Mouse (Mus musculus) E14TG2a.4 (cell line): ENCODE measurements around the gene Adap1.

Source experiments
- H3K27me3 ChIP-seq: 2 replicates; pipeline ENCODE4 v1.6.1; 2014; ENCODE audit warnings: low read length, control low read depth; ENCODE audit not compliant: insufficient read depth
- H3K36me3 ChIP-seq: 2 replicates; pipeline ENCODE4 v1.6.1; 2014; ENCODE audit warnings: low read length, control low read depth; ENCODE audit not compliant: insufficient read depth
- H3K4me1 ChIP-seq: replicated peaks from 2 replicates; pipeline ENCODE4 v1.6.1; 2014; ENCODE audit warnings: low read depth, low read length, control low read depth
- H3K4me3 ChIP-seq: replicated peaks from 2 replicates; pipeline ENCODE4 v1.5.1; 2014; ENCODE audit warnings: mild to moderate bottlenecking, low read length
- H3K9me3 ChIP-seq: 2 replicates; pipeline ENCODE4 v1.6.1; 2014; ENCODE audit warnings: low read length, control low read depth
- CTCF ChIP-seq: conservative IDR thresholded peaks from 2 replicates; pipeline ENCODE4 v1.5.1; 2014; ENCODE audit warnings: low read length
- NANOG ChIP-seq: IDR thresholded peaks from 2 replicates; pipeline ENCODE4 v1.6.1; 2014; ENCODE audit warnings: borderline replicate concordance, low read length, mixed read lengths
- POU5F1 ChIP-seq: IDR thresholded peaks from 2 replicates; pipeline ENCODE4 v1.6.1; 2014; ENCODE audit warnings: low read length, borderline replicate concordance

The Adap1 gene

DNA sequence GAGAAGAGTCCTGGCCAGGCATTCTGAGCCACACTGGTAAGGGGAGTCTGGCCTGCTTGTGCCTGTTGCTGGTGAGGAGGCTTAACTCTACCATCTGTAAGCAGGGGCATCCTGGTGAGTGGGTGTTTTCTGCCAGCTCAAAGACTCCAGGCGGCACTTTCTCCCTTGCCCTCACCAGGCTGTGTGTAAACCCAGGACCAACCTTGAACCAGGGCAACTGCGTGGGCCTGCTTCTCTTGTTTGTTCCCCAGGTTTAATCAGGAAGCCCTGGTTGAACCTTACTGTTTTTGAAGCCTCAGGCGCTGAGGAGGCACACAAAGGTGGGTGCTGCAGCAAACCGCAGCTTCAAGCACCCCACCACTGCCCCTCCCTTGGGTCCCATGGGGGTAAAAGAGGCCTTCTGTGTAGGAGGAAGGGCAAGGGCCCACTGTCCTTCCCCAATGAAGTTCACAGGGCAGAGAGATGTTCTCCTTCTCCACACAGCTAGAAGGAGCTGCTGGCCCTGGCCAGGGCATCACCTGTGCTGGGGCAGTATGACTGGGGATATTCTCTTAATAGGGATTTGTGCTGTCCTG lies 42.5 kb upstream of the Adap1 start:
- no peak for TF ChIP-seq NANOG
- TF ChIP-seq CTCF = no peak
- TF ChIP-seq POU5F1 = no peak
- H3K27me3 ChIP-seq = no peaks in the 10 kb centered on the region
- H3K36me3 ChIP-seq = peaks cover 25% of the 10 kb centered on the region
- peaks cover 88% of the 10 kb centered on the region for H3K4me1 ChIP-seq
- H3K9me3 ChIP-seq = no peaks in the 10 kb centered on the region
- H3K4me3 ChIP-seq = no peak overlapping the region

DNA sequence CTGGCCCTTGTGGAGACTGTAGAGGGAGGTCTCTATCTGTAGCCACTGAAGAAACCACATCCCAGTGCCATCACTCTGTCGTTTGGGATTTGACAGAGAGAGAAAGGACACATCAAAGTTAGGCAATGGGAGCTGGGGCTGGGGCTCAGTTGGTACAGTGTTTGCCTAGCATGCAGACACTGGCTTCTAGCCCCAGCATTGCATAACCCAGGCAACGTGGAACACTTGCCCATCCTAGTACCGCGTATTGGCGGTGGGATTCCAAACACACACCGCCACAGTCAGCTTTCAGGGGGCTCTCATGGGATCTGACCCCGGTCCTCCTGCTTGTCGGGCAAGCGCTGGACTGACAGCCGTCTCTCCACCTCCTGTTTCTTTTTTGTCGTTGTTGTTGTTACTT lies 41.1 kb upstream of the Adap1 start:
- peaks cover 81% of the 10 kb centered on the region for H3K4me1 ChIP-seq
- peak overlapping the region; percentile 62 for H3K4me3 ChIP-seq
- no peaks in the 10 kb centered on the region for H3K27me3 ChIP-seq
- H3K36me3 ChIP-seq = peaks cover 39% of the 10 kb centered on the region
- no peaks in the 10 kb centered on the region for H3K9me3 ChIP-seq
- no peak for TF ChIP-seq CTCF
- TF ChIP-seq POU5F1 = no peak
- TF ChIP-seq NANOG = no peak

DNA sequence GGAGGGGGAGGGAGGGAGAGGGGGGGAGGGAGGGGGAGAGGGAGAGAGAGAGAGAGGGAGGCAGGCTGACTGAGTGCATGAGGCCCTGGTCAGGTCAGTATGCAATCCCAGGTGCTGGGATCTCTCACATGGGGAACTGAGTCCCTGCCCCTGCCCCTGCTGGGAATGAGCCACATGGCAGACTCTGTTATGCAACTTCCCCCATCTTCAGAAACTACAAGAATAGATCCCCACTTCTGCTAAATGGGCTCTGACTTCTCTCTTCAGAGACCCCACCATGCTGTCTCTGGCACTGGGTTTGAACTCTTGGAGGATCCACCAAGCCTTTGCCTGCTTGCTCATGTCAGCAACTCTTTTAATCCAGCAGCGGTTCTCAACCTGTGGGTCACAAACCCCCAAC lies 40.4 kb upstream of the Adap1 start:
- no peaks in the 10 kb centered on the region for H3K9me3 ChIP-seq
- H3K4me1 ChIP-seq = peaks cover 74% of the 10 kb centered on the region
- no peak overlapping the region for H3K4me3 ChIP-seq
- TF ChIP-seq POU5F1 (no peak), NANOG (no peak), CTCF (no peak)
- H3K27me3 ChIP-seq = no peaks in the 10 kb centered on the region
- H3K36me3 ChIP-seq = peaks cover 45% of the 10 kb centered on the region

DNA sequence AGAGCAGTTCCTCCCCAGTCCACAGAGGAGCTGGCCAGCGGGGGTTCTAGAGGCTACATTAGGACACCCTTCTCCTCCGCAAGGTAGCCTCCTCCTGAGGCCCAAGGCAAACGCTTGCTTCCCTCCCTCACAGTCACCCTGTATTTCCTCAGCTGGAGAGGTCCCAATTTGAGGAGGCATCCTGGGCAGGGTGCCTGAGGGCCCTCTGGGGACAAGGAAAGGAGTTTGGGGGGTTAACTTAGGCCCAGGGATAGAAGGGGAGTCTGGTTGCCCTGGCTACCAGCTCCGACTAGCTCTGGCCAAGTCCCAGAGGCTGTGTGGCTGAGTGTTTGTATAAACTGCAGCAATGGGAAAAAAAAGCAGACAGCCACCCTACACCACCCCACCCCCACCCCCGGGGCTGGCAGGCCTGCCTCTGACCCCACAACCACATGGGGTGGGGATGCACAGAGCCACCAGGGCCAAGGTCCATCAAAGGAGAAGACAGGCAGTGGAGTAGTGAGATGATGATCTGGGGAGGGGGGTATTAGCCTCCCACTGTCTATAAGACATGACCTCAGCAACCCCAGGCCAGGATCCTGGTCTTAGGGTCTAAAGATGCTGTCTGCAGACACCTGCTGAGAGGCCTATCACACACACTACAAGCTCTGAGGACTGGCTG lies 39.6 kb upstream of the Adap1 start:
- Histone ChIP-seq H3K4me1 (peaks cover 72% of the 10 kb centered on the region), H3K9me3 (no peaks in the 10 kb centered on the region), H3K4me3 (peak overlapping the region; percentile 27), H3K27me3 (no peaks in the 10 kb centered on the region), H3K36me3 (peaks cover 50% of the 10 kb centered on the region)
- TF ChIP-seq POU5F1 = no peak
- TF ChIP-seq CTCF = no peak
- no peak for TF ChIP-seq NANOG

DNA sequence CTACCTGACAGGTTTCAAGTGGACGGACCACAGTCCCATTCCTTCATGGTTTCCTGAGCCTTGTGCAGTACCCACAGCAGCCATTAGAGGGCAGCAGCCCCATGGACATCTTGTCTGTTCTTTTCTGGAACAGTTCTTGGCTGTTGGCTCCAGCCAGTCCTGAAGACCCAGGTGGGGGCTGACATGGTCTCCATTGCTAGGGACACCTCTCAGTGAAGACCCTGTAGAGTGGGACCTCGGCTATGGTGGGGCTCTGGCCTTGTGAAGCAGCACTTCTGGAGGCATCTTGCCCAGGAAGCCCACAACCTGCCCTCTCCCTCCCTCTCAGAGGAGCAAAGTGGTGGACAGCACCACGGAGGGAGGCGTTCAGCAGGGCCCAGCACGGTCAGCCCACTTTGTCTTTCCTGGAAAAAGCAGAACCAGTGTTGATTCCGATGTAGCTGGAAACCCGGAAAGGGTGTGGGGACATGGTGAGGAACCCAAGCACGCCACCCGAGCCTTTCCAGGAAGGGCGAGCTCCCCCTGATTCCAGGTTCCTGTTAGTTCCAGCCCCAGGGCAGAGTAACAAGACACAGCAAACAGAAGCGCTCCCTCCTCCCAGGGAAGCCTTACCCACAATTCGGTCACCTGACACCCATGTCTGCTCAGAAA lies 39.0 kb upstream of the Adap1 start:
- Histone ChIP-seq H3K9me3 (no peaks in the 10 kb centered on the region), H3K4me1 (peaks cover 66% of the 10 kb centered on the region), H3K27me3 (no peaks in the 10 kb centered on the region), H3K36me3 (peaks cover 52% of the 10 kb centered on the region), H3K4me3 (peak overlapping the region; percentile 27)
- no peak for TF ChIP-seq NANOG
- TF ChIP-seq POU5F1 = no peak
- TF ChIP-seq CTCF = peak; percentile 100

DNA sequence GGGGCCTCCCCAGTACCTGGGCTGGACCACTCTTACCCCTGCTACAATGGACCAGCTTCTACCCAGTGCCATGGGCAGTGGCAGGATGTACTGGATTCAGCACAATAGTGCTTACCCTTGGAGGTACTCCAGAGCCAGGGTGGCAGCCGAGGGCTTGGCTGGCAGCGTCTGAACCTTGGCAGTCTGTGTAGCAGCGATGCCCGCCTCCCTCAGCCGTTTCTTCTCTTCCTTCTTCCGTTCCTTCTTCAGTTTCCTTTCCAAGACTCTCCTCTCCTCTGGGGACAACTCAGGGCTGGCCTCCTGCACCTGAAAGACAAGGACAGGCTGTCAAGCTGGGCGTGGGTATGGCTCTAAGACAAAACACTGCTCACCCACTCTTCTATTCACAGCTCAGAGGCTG lies 38.4 kb upstream of the Adap1 start:
- H3K27me3 ChIP-seq = no peaks in the 10 kb centered on the region
- peaks cover 63% of the 10 kb centered on the region for H3K4me1 ChIP-seq
- TF ChIP-seq NANOG (no peak), POU5F1 (no peak), CTCF (no peak)
- H3K4me3 ChIP-seq = no peak overlapping the region
- peaks cover 57% of the 10 kb centered on the region for H3K36me3 ChIP-seq
- H3K9me3 ChIP-seq = no peaks in the 10 kb centered on the region

DNA sequence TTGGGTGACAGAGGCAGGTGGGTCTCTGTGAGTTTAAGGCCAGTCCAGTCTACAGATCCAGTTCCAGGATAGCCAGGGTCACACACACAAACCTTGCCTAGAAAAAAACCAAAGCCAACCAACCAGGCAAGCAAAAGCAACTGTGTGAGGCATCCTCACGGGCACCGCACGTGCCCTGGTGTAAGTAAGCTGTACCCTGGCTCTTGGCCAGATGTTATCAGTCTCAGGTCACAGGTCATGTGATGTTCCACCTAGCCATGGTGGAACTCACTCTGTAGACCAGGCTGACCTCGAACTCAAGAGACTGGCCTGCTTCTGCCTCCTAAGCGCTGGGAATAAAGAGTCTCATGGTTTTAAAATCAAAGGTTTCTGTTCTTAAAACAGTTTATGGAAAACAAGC lies 33.8 kb upstream of the Adap1 start:
- TF ChIP-seq NANOG (no peak), POU5F1 (no peak)
- H3K4me3 ChIP-seq = no peak overlapping the region
- H3K9me3 ChIP-seq = no peaks in the 10 kb centered on the region
- H3K36me3 ChIP-seq = peaks cover 60% of the 10 kb centered on the region
- H3K27me3 ChIP-seq = no peaks in the 10 kb centered on the region
- H3K4me1 ChIP-seq = peaks cover 53% of the 10 kb centered on the region

DNA sequence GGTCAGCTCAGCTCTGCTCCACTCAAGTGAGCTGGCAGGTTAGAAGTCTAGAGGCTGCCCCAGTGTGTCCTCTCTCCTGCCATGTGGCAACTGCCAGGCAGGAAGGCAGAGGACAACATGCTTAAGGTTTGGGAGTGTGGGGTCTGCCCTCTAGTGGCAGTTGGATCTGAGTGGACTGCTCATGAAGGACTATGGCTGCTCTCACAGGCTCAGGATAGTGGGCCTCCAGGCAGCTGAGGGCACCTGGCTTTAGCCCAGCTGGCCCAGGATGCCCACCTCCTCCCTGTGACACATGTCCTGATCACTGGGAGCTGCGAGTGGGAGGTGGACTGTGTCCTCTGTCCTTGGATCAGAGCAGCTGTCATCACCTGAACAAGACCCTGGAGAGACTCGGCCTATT lies 33.2 kb upstream of the Adap1 start:
- TF ChIP-seq NANOG = no peak
- no peak for TF ChIP-seq POU5F1
- peak; percentile 32 for TF ChIP-seq CTCF
- Histone ChIP-seq H3K4me1 (peaks cover 53% of the 10 kb centered on the region), H3K27me3 (no peaks in the 10 kb centered on the region), H3K36me3 (peaks cover 57% of the 10 kb centered on the region), H3K9me3 (no peaks in the 10 kb centered on the region), H3K4me3 (no peak overlapping the region)
